Mouse (Mus musculus) telencephalon, adult 2 months (tissue): ENCODE measurements around the gene Ubald2.
"Not testable (repeated sequence)": the region's sequence is repeated elsewhere in the genome, so short reads cannot be mapped to it uniquely, and the experiment has no call there.

Experiments
- DNase-seq: peaks from one replicate; pipeline ENCODE4 v3.0.0-alpha.2; 2011; ENCODE audit warnings: low read depth, low spot score

Gene Ubald2

DNA sequence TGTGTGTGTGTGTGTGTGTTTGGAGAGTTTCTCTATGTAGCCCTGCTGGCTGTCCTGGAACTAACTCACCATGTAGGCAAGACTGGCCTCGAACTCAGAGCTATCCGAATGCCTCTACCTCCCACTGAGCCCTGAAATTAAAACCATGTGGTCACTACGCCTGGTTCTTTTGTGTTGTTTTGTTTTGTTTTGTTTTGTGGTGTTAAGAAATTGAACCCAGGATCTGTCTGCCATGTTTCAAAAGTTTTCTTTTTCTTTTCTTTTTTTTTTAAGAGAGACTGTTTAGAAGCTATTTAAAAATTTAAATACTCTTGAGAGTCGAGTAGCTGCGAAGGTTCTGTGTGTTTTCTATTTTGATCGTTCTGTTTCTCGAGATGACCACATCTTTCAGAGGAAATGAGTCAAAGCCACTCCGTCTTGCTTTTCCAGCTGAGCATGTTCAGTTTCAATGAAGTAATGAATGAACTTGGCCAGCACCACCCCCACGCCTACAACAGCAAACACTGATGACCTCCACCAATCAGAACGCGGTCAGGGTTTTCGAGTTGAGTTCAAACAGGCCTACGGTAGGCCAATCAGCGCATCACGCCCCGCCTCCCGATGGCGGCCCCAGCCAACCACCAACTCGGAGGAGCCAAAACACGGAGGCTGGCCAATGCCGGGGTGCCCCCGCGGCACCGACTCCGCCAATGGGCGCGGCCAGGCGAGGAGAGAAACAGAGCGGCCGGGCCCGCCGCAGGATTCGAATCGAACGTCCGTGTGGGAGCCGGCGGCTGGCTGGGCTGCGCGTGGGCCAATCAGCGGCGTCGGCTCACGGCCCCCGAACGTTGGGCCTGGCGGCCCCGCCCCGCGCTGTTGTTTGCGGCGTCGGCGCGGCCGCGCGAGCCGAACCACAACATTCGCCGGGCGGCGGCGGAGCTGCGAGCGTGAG lies at the start of gene Ubald2:
Gene Ubald2 (plus strand): TSS at position 739 of the 931 bp plus-strand sequence.
- DNase-seq = peak; percentile 99

DNA sequence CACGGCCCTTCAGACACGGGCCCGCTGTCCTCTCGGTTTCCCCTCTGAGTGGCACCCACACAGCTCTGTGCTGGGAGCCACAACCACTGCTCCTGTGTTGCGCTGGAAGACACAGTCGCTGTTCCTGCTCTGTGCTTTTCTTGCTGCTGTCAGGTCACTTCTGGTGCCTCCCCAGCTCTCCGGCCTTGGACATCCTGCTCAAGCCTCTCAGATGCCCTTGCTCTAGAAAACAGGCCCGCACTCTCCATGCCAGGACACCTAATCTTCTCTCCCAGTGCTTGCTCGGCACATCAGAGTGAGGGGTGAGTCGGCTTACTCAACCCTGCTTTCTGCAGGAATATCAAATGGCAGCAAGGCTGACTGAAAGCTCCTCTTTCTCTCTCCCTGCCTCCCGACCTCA lies 49.7 kb upstream of the Ubald2 start:
- DNase-seq = no peak

DNA sequence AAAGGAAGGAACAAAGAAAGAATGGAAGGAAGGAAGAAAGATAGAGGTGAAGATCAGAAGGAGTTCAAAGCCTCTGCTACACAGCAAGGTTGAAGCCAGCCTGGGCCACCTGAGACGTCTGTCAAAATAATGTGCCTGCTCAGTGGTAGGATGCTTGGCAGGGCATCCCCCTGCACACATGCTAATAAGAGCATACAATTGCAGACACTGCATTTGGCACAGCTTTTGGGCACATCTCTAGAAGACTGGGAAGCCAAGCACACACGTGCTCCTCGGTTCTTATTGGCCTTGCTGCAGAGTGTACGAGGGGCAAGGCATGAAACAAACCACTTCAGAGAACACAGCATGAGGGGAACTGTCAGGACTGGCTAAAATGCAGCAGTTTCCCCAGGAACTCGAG lies 47.9 kb upstream of the Ubald2 start:
- DNase-seq = no peak

DNA sequence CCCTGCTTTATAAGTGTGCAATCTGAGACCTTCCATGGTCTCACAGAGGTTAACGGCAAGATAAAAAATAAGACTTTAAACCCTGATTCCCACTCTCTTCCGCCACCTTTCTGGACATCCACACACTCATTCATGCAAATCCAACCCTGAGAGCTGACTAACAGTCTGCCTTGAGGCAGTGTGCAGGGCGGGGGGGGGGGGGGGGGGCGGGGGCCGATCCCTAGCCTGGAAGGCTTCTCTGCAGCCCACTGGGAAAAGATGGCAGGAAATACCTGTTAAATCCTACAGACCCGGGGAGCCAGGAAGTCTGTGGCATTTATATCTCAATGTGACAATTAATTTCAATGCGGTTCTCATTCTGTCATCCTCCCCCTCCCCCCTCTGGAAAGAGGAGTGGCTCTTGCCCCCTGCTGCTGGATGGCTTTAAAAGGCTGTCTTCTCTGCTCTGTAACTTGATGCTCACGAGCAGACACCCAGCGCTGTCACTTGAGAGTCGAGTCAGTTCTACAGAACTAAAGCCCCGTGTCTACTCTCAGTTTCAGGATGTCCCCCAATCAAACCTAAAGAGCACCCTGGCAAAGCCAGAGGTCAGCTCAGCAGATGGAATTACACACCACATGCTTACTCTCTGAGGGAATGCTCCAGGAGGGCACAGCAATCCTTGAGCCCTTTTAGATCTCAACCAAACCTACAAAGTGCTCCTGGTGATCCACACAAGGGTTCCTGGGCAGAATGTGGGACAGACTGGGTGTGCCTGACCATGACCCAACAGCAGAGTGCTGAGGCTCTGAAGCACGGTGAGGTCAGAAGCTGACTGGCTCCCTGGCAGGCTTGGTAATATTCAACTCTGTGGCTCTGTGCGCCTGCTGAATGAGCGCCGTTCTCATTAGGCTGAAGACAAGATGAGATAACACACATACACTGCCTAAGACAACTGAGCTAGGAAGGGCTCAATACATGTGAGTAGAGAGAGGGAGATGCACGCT lies 46.5 kb upstream of the Ubald2 start:
- DNase-seq = no peak

DNA sequence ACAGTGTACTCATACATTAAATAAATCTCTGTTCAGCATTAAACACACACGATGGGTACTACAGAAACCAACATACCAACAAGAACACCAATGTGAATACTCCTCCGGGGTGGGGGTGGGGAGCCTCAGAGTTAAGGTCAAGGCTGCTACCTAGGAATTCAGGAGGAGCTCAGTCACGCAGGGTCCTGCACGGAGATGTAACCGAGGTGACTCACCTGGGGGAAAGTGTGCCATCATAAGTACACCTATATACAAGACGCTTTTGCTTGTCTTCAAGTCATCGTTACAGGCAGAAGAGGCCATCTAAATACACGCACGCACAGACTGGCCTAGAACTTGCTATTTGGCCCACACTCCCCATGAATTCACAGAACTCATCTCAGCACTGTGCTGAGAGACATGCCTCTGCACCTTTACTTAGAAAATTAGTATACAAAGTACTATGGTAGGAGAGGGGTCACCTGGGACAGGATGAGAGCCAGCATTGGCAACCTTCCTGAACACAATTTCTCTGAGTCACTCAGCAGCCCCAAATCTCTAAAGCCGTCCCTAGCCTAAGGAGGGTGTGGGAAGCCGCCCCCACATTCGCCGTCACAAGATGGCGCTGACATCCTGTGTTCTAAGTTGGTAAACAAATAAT lies 44.9 kb upstream of the Ubald2 start:
- no peak for DNase-seq

DNA sequence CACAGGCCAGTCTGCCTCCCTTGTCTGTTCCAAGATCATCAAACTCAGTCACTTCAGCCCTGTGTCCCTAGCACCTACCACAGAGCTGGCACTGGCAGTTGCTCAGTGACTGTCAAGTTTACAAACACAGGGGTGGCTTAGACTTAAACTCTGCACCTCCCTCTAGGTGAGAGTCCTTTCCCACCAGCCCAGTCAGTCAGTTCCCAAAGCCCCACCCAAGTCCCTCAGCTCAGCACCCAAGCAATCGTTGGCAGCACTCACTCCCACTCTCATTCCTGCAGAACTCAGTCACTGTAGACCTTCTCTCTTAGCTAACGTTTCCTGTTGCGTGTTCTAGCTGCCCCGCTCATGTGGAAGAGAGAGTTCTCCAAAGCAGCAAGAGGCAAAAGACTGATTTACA lies 39.1 kb upstream of the Ubald2 start:
- no peak for DNase-seq

DNA sequence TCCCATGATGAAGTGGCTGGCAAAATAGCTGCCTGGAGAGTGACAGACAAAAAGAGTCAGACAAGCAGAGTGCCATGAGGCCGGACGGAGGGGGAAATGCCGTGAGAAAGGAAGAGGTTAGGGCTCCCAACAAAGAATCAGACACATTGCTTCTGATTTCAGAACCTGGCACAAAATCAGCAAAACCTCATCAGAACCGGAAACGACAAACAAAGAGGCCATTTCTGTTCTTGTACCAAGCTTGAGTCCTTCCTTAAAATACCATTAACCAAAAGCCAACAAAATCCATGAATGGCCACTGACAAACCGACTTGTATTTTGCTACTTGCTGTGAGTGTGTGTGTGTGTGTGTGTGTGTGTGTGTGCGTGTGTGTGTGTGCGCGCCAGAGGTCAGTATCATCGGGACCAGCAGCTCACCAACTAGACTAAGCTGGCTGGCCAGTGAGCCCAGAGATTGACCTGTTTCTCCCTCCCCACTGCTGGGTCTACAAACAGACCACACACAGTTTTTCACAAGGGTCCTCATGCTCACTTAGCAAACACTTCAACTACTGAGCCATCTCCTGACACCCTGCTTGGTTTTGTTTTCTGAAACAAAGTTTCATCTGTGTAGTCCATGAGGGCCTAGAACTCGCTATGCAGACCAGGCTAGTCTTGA lies 37.5 kb upstream of the Ubald2 start:
- no peak for DNase-seq

DNA sequence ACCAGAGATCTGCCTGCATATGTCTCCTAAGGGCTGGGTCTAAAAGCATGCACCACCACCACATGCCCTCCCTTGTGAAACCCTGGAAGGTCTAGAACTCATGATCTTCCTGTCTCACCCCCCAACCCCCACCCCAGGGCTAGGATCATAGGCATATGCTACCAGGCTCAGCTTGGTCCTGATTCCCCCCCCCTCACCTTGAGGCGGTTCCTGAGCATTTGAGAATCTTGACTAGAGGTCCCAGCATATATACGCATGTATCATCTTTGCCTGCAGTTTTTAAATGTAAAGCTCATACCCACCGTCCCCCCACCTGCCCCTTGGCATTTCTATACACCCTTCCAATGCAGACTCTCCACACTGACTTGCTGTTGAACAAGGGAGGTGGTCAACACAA lies 37.0 kb upstream of the Ubald2 start:
- no peak for DNase-seq

DNA sequence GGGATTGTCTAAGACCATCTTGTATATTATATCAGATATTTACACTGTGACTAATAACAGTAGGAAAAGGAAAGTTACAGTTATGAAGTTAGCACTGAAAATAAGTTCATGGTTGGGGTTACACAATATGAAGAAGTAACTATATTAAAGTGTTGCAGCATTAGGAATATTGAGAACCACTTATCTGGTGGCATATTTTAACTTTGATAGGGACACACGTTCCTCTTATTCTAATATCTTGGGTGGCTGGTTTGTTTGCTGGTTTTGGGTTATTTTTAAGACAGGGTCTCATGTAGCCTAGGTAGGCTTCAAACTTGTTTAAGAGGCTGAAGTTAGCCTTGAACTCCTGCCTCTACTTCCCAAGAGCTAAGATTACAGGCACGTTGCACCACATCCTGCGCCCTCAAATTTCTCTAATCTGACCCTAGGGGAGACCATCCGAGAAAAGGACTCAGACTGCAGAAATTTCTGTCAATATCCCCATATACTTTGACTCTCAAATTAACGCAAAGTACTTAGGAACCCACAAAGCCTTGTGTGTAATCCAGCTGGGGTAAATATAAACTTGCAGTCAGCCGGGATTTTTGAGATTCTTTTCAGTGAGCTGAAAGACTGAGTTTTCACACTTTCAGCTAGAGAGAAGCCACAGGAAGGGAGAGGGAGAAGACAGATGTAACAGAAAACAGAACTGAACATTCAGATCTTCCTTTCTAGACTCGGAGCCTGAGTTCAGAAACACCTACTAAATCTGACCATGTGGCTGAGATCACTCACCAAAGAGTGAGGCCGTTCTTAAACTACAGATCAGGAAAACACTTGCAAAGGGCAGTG lies 36.2 kb upstream of the Ubald2 start:
- DNase-seq = no peak

DNA sequence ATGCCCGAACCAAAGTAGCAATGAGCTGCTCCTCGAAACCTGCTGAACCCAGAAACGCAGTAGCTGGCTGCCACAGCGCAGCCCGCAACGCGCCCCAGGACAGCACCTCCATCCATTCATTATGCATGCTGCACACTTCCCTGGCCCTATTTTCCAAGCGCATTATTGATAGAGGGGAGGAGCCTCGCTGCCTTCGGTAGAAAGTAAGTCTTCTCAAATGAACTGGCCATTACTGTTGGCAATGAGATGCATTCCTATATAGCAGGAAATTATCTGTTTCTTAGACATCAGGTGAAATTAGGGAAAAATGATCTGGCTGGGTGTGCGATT lies 35.6 kb upstream of the Ubald2 start:
- no peak for DNase-seq

DNA sequence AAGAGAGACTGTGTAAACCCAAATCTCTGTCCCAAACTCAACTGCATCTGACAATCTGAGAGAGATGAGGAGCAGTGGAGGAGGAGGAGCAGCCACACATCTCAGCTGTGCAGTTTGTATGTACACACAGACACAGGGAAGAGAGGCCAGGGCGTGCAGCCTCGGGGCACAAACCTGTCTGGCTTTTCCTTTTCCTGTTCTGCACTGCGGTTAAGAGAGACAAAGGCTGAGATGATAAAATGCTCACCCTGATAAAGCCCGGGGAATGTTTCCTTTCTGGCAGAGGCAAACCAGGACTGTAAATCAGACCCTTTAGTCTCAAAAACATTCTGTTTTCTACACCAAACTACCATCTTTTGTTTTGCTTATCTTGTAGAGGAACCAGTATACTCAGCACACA lies 33.3 kb upstream of the Ubald2 start:
- no peak for DNase-seq

DNA sequence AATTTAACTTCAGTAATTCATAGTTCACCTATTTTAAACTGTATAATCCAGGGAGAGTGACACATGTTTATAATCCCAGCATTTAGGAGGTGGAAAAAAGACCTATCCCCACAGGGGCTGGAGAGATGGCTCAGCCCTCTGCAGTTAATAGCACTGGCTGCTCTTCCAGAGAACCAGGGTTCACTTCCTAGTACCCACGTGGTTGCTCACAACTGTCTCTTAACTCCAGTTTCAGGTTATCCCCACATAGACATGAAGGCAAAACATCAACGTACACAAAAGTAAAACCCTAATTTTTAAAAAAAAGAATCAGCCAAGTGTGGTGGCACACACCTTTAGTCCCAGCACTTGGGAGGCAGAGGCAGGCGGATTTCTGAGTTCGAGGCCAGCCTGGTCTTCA lies 28.3 kb upstream of the Ubald2 start:
- DNase-seq = no peak

DNA sequence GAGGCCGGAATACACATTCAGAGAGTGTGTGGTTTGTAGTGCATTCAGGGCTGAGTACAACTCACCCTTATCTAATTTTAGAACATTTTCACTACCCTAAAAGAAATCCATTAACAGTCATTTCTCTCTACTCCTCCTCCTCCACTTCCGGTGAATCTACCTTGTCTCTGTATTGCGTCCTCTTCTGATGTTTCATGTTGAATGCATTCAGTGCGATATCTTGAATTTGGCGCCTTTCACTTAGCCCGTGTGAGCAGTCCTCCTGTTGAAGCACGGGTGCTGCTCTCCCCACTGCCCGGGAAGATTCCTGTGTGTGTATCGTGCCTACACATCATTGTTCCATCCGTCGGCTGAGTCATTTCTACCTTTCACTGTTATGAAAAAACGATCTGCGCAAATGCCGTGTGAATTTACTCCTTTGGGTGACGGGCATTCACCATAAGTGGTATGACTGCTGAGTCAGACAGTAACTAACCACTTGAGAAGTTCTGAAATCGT lies 27.6 kb upstream of the Ubald2 start:
- DNase-seq = no peak

DNA sequence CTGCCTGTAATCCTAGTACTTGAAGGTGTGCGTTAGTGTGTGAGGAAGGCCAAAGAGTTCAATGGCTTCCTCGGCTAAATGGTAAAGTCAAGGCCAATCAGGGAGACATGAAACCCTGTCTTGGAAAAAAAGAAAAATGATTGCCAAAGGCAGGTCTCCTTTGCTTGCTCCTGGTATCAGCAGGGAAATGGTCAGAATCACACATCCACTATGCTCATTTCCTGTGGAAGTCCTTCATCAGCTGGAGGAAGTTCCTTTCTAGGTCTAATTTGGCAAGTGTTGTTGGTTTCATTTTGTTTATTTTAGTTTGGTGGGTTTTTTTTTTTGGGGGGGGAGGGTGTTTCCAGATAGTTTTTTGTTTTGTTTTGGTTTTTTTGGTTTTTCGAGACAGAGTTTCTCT lies 24.9 kb upstream of the Ubald2 start:
- no peak for DNase-seq

DNA sequence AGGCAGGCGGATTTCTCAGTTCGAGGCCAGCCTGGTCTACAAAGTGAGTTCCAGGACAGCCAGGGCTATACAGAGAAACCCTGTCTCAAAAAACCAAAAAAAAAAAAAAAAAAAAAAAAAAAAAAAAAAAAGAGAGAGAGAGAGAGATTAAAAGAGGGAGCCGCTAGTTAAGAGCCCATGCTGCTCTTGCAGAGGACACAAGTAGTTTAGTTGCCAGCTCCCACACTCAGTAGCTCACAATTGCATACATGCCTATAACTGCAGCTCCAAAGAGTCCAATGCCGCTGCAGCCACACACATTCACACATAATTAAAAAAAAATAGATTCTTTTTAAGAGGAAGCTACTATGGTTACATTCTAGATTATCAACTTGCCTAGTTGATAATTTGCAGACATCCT lies 23.5 kb upstream of the Ubald2 start:
- not testable (repeated sequence) for DNase-seq

DNA sequence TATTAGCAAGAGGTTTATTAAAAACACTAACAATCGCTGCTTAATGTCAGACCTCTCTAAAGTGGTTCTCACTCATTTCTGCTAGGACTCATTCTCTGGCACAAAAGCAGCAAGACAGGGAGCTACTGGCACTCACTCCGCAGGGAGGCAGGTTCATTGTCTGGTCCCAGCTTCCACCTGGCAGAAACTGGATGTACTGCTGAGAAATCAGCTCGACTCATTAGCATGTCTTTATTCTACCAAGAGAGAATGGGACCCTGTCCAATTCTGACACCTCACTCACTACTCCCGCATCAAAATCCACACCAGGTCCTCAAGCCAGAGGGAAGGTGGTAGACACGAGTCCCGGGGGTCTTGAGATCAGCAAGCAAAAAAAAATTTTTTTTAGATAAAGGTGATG lies 22.3 kb upstream of the Ubald2 start:
- DNase-seq = no peak

DNA sequence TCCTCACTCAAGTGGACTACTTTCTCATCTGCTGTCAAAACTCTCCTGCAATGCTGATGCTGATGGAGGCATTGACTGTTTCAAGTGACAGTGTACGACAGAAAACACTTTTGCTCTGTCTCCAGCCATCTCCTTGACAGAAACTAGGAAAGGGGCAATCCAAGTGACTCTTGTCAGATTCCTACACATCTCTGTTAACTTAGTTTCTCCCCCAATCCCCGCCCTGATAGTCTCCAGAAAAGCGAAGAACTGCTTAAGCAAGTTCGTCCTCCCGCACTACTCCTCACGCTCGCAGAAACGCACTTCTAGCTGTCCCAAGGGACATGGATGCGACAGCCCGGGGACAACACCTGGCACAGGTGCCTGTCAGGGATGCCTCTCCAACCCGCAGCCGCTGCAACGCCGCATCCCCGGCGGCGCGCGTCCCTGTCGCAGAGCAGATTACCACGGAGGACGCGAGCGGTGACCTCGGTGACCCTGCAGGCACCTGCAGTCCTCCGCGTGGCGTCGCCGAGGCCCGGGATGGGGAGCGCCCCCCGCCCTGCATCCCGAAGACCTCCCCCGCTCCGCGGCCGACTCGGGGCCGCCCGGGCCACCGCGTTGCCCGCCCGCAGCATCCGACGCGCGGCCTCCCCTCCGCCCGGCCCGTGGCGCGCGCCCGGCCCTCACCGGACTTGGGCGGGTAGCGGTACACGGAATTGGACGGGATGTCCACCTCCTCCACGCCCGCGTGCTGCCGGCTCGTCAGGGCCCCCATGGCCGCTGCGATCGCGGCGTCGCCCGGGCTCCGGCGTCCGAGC lies 21.7 kb upstream of the Ubald2 start:
- no peak for DNase-seq

DNA sequence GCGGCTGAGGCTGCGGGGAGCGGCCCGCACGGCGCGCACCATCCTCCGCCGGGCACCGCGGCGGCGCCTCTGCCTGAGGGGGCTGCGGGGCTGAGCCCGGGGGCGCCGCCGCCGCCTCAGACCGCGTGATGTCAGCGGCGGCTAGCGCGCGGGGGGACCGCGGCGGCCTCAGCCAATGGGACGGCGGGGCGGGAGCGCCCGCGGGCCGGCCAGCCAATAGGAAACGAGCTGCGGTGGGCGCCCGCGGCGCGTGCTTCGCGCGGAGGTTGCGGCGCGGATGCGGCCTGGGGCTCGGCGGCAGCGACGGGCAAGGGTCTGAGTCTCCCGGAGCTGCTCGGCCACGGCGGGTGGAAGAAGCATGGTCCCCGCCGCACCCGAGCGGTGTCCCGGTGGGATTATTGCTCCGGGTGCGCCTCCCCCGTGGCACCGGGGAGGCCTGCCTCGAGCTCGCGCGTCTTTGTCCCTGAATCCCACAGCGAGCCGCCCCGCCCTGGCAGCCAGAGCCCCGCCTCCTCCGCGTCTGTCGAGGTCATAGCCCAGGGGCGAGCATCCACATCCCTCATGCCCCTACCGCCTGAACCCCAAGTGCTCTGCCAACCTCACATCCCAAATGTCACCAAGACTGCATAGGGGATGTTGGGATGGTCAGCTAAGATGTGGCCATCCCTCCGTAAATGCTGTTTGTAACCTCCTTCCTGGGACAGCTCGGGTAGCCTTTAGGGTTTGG lies 20.8 kb upstream of the Ubald2 start, which contains the start of gene Rnf157:
Gene Rnf157 (minus strand): TSS at position 129 of the 727 bp plus-strand sequence.
- no peak for DNase-seq

DNA sequence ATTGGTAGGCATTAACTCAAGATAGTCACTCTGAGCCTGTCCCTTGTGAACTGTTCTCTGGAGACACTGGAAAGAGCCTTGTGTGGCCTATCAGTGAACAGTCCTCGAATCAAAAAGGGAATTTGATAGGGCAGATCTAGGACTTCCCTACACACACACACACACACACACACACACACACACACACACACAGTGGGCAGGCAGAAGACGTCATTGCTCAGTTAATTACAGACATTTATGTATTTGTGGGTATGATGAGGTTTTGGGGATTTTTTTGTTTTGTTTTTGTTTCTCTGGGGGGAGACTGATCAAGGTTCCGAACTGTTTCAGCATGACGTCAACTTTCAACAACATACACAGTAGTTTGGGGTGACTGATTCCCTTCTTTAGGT lies 20.3 kb upstream of the Ubald2 start:
- no peak for DNase-seq
